Mouse (Mus musculus) CH12.LX (cell line): ENCODE results near the gene Mob1a. TPM values are rescaled to one million over a fixed set of nuclear protein-coding genes. Genes with fewer than 3 reads are reported as not detected.

ENCODE experiments used
- DNase-seq: peaks from one replicate; pipeline ENCODE4 v3.0.0-alpha.2; 2013; ENCODE audit errors: extremely low read depth
- H3K27ac ChIP-seq: 2 replicates; pipeline ENCODE4 v1.5.1; 2012; ENCODE audit warnings: low read depth, mild to moderate bottlenecking, control low read depth, moderate library complexity; ENCODE audit not compliant: insufficient read depth
- H3K27me3 ChIP-seq: replicated peaks from 2 replicates; pipeline ENCODE3; 2012; ENCODE audit warnings: inconsistent platforms
- H3K36me3 ChIP-seq, 2 experiments: replicated peaks in 1 of 2; 2 replicates each; pipeline versions ENCODE3 to v1.6.1; 2012; ENCODE audit warnings: inconsistent platforms in 1 of 2, low read length in 1 of 2, mild to moderate bottlenecking in 1 of 2, mixed read lengths in 1 of 2, moderate library complexity in 1 of 2; ENCODE audit not compliant: control insufficient read depth in 1 of 2, insufficient read depth in 1 of 2
- H3K4me1 ChIP-seq, 2 experiments: 2 replicates each; pipeline ENCODE4 v1.6.1; 2012; ENCODE audit warnings: inconsistent platforms in 1 of 2, moderate library complexity in 1 of 2; ENCODE audit not compliant: insufficient read depth in 2 of 2, control insufficient read depth in 1 of 2
- H3K4me2 ChIP-seq: 2 replicates; pipeline ENCODE4 v1.6.1; 2012; ENCODE audit warnings: low read depth, mild to moderate bottlenecking, control low read depth; ENCODE audit not compliant: poor library complexity, insufficient read depth, severe bottlenecking
- H3K4me3 ChIP-seq, 3 experiments: fragments of 150-350 bp in 1 of 3; sonication (generic) in 1 of 3; replicated peaks in 1 of 3; 2 replicates each; pipeline versions ENCODE3 to v1.5.1; 2011 to 2012; ENCODE audit warnings: low read depth in 2 of 3, low read length in 2 of 3, mild to moderate bottlenecking in 2 of 3, moderate library complexity in 2 of 3, control low read depth in 1 of 3, improper control_type of control experiment in 1 of 3, inconsistent platforms in 1 of 3, mixed read lengths in 1 of 3; ENCODE audit not compliant: poor library complexity in 1 of 3
- H3K79me2 ChIP-seq: replicated peaks from 2 replicates; pipeline ENCODE4 v1.6.1; 2012; ENCODE audit warnings: mild to moderate bottlenecking, moderate library complexity; ENCODE audit not compliant: control insufficient read depth, poor library complexity, insufficient read depth, severe bottlenecking; ENCODE audit errors: extremely low read depth
- H3K9ac ChIP-seq: 2 replicates; pipeline ENCODE4 v1.6.1; 2012; ENCODE audit warnings: low read depth, mild to moderate bottlenecking, control low read depth, moderate library complexity; ENCODE audit not compliant: insufficient read depth
- H3K9me3 ChIP-seq: replicated peaks from 2 replicates; pipeline ENCODE3; 2012; ENCODE audit warnings: low read length, inconsistent platforms, mixed read lengths
- BHLHE40 ChIP-seq: IDR thresholded peaks from 2 replicates; pipeline ENCODE4 v1.6.1; 2011; ENCODE audit warnings: mild to moderate bottlenecking, low read depth, low read length, improper control_type of control experiment
- CTCF ChIP-seq, 2 experiments: IDR thresholded peaks in 1 of 2; conservative IDR thresholded peaks in 1 of 2; 2 replicates each; pipeline ENCODE4 v1.5.1; 2011 to 2012; ENCODE audit warnings: low read depth in 2 of 2, low read length in 2 of 2, improper control_type of control experiment in 1 of 2, inconsistent platforms in 1 of 2, mild to moderate bottlenecking in 1 of 2, moderate library complexity in 1 of 2
- ELF1 ChIP-seq: IDR thresholded peaks from 2 replicates; pipeline ENCODE4 v1.6.1; 2014; ENCODE audit warnings: low read depth, mild to moderate bottlenecking, inconsistent platforms, low read length, improper control_type of control experiment
- GABPA ChIP-seq: IDR thresholded peaks from 2 replicates; pipeline ENCODE4 v1.6.1; 2012; ENCODE audit warnings: low read depth, low read length, improper control_type of control experiment, inconsistent platforms; ENCODE audit not compliant: insufficient replicate concordance
- HCFC1 ChIP-seq: IDR thresholded peaks from 2 replicates; pipeline ENCODE4 v1.6.1; 2012; ENCODE audit warnings: low read depth, mild to moderate bottlenecking, inconsistent platforms, low read length, improper control_type of control experiment
- JUN ChIP-seq: IDR thresholded peaks from 2 replicates; pipeline ENCODE4 v1.6.1; 2011; ENCODE audit warnings: low read depth, mild to moderate bottlenecking, low read length, improper control_type of control experiment, moderate library complexity; ENCODE audit not compliant: insufficient read depth
- MAFK ChIP-seq: IDR thresholded peaks from 2 replicates; pipeline ENCODE4 v1.6.1; 2011; ENCODE audit warnings: low read length, improper control_type of control experiment; ENCODE audit not compliant: insufficient replicate concordance
- MAX ChIP-seq: IDR thresholded peaks from 2 replicates; pipeline ENCODE4 v1.6.1; 2011; ENCODE audit warnings: low read length, improper control_type of control experiment
- MAZ ChIP-seq: IDR thresholded peaks from 2 replicates; pipeline ENCODE4 v1.6.1; 2012; ENCODE audit warnings: low read depth, mild to moderate bottlenecking, inconsistent platforms, low read length, improper control_type of control experiment, moderate library complexity
- MEF2A ChIP-seq: IDR thresholded peaks from 2 replicates; pipeline ENCODE4 v1.6.1; 2014; ENCODE audit warnings: low read depth, mild to moderate bottlenecking, inconsistent platforms, low read length, improper control_type of control experiment, borderline replicate concordance
- NELFE ChIP-seq: IDR thresholded peaks from 2 replicates; pipeline ENCODE4 v1.6.1; 2011; ENCODE audit warnings: low read depth, low read length, improper control_type of control experiment
- PAX5 ChIP-seq: IDR thresholded peaks from 2 replicates; pipeline ENCODE4 v1.6.1; 2012; ENCODE audit warnings: low read length, inconsistent platforms, mixed read lengths
- POLR2A ChIP-seq: IDR thresholded peaks from 2 replicates; pipeline ENCODE4 v1.6.1; 2011; ENCODE audit warnings: low read depth, mild to moderate bottlenecking, improper control_type of control experiment, low read length
- POLR2AphosphoS2 ChIP-seq: IDR thresholded peaks from 2 replicates; pipeline ENCODE4 v1.6.1; 2011; ENCODE audit warnings: low read depth, low read length, improper control_type of control experiment
- RAD21 ChIP-seq: IDR thresholded peaks from 2 replicates; pipeline ENCODE4 v1.6.1; 2011; ENCODE audit warnings: low read depth, mild to moderate bottlenecking, low read length, improper control_type of control experiment, moderate library complexity
- RCOR1 ChIP-seq: conservative IDR thresholded peaks from 2 replicates; pipeline ENCODE4 v1.6.1; 2012; ENCODE audit warnings: low read depth, mild to moderate bottlenecking, inconsistent platforms, low read length, improper control_type of control experiment
- SIN3A ChIP-seq: IDR thresholded peaks from 2 replicates; pipeline ENCODE4 v1.6.1; 2012; ENCODE audit warnings: low read length, improper control_type of control experiment, inconsistent platforms
- SMC3 ChIP-seq: IDR thresholded peaks from 2 replicates; pipeline ENCODE4 v1.6.1; 2011; ENCODE audit warnings: low read depth, low read length, improper control_type of control experiment
- TBP ChIP-seq: conservative IDR thresholded peaks from 2 replicates; pipeline ENCODE4 v1.6.1; 2011; ENCODE audit warnings: low read depth, low read length, improper control_type of control experiment
- USF1 ChIP-seq: IDR thresholded peaks from 2 replicates; pipeline ENCODE4 v1.6.1; 2014; ENCODE audit warnings: low read depth, mild to moderate bottlenecking, inconsistent platforms, low read length, improper control_type of control experiment
- USF2 ChIP-seq: conservative IDR thresholded peaks from 2 replicates; pipeline ENCODE4 v1.6.1; 2011; ENCODE audit warnings: low read depth, low read length, improper control_type of control experiment
- ZMIZ1 ChIP-seq: IDR thresholded peaks from 2 replicates; pipeline ENCODE4 v1.6.1; 2012; ENCODE audit warnings: low read depth, mild to moderate bottlenecking, inconsistent platforms, low read length, improper control_type of control experiment
- ZNF384 ChIP-seq: IDR thresholded peaks from 2 replicates; pipeline ENCODE4 v1.6.1; 2012; ENCODE audit warnings: low read depth, low read length, improper control_type of control experiment, inconsistent platforms
- dilution Hi-C: fragments of 300-500 bp; cut with MboI; formaldehyde crosslinking; loops from 2 replicates; pipeline ENCODE4 v1.14.3; 2020; ENCODE audit warnings: low sequenced_read_pairs; ENCODE audit not compliant: extremely low pct_unique_long_range_greater_than_20kb, extremely low pct_ligation_motif_present
- in situ Hi-C: fragments of 300-500 bp; cut with MboI; formaldehyde crosslinking; loops from 3 replicates; pipeline ENCODE4 v1.14.3; 2019; ENCODE audit warnings: low sequenced_read_pairs, low pct_ligation_motif_present, low pct_unique_long_range_greater_than_20kb, mixed read lengths
- polyA plus RNA-seq: library from polyadenylated mRNA; unstranded; fragments of >175 nt; gene quantifications from 2 replicates; pipeline ENCODE4 v1.2.1, GENCODE M21; 2012; ENCODE audit warnings: low read depth; ENCODE audit not compliant: insufficient read length
- total RNA-seq, 2 experiments: library from RNA; depleted of rRNA; stranded (reverse); fragments of 300-350 nt in 1 of 2; fragments of >200 nt in 1 of 2; gene quantifications; 2 replicates each; pipeline ENCODE4 v1.2.3; 2012 to 2014

The Mob1a gene
- total and polyA plus RNA-seq, 3 experiments: 82.6 to 182 (median 99.8) TPM

GRCm38 (mm10) chr6:83385569-83386090 lies 59.8 kb downstream of the Mob1a start:
- 0 out of 2 replicates have a peak, but pooled peaks cover 4% of the 10 kb centered on the region for H3K79me2 ChIP-seq
- H3K36me3 ChIP-seq: peaks cover 26 to 87% of the 10 kb centered on the region in 2 experiments
- H3K4me1 ChIP-seq: peaks cover 0 to 12% of the 10 kb centered on the region in 2 experiments; a peak in 2 of 4 replicates
- no peak overlapping the region for H3K4me3 ChIP-seq
- H3K27ac ChIP-seq: no peak overlapping the region
- H3K27me3 ChIP-seq: no peaks in the 10 kb centered on the region
- no peak overlapping the region for H3K9ac ChIP-seq
- in situ Hi-C loops (no loop called here), dilution Hi-C loops (no loop called here)
- no peak for DNase-seq
- H3K9me3 ChIP-seq: peaks cover 6% of the 10 kb centered on the region
- H3K4me2 ChIP-seq: no peak overlapping the region
- TF ChIP-seq USF1 (no peak), ZMIZ1 (no peak), MEF2A (no peak), ELF1 (no peak), PAX5 (no peak), CTCF (conservative IDR thresholded peaks at IDR 0.05 in 1 of 2, IDR thresholded peaks at IDR 0.05 in 1 of 2; ENCODE audit: low read depth in 2 of 2, low read length in 2 of 2) (no peak), MAZ (no peak), ZNF384 (no peak), RCOR1 (no peak), BHLHE40 (no peak), MAFK (no peak), POLR2AphosphoS2 (no peak), JUN (no peak), RAD21 (no peak), GABPA (no peak), POLR2A (no peak), NELFE (no peak)

GRCm38 (mm10) chr6:83392166-83392780 lies 66.5 kb downstream of the Mob1a start:
- dilution Hi-C loops (no loop called here), in situ Hi-C loops (no loop called here)
- Histone ChIP-seq H3K4me2 (no peak overlapping the region), H3K36me3 (peaks cover 21 to 90% of the 10 kb centered on the region in 2 experiments), H3K9me3 (no peaks in the 10 kb centered on the region), H3K27ac (no peak overlapping the region), H3K4me3 (no peak overlapping the region), H3K9ac (no peak overlapping the region), H3K4me1 (peaks cover 0 to 3% of the 10 kb centered on the region in 2 experiments; a peak in 1 of 4 replicates), H3K27me3 (no peaks in the 10 kb centered on the region), H3K79me2 (0 out of 2 replicates have a peak, but pooled peaks cover 4% of the 10 kb centered on the region)
- no peak for DNase-seq
- TF ChIP-seq MAX: no peak
- no peak for TF ChIP-seq SIN3A
- TF ChIP-seq USF2: no peak
- no peak for TF ChIP-seq TBP
- no peak for TF ChIP-seq JUN
- no peak for TF ChIP-seq SMC3
- no peak for TF ChIP-seq HCFC1
- TF ChIP-seq, all 38 proteins: peak for 0

Other genes starting within 250 kb of the Mob1a start
- 14.5 and 16.6 TPM in 2 replicates for gene Pcgf1, start 248.1 kb upstream of the Mob1a start, total RNA-seq (2012; rRNA removed)
- 12.5 and 13.7 TPM in 2 replicates for gene Pcgf1, start 248.1 kb upstream of the Mob1a start, total RNA-seq (2014; rRNA removed)
- 12.4 and 15.0 TPM in 2 replicates for gene Pcgf1, start 248.1 kb upstream of the Mob1a start, polyA plus RNA-seq
- 0.80 TPM in 1 of 2 replicates, not detected in the other for gene Lbx2, start 239.6 kb upstream of the Mob1a start, total RNA-seq (2012; rRNA removed)
- gene Lbx2, start 239.6 kb upstream of the Mob1a start, total RNA-seq (2014; rRNA removed): 0.86 TPM in 1 of 2 replicates, not detected in the other
- gene Lbx2, start 239.6 kb upstream of the Mob1a start, polyA plus RNA-seq: 1.2 and 1.7 TPM in 2 replicates
- 3.1 and 3.2 TPM in 2 replicates for gene Ccdc142, start 224.4 kb upstream of the Mob1a start, total RNA-seq (2012; rRNA removed)
- 0.38 and 0.59 TPM in 2 replicates for gene Ccdc142, start 224.4 kb upstream of the Mob1a start, total RNA-seq (2014; rRNA removed)
- 1.1 and 1.7 TPM in 2 replicates for gene Ccdc142, start 224.4 kb upstream of the Mob1a start, polyA plus RNA-seq
- gene Gm42688, start 224.4 kb upstream of the Mob1a start, total RNA-seq (2012; rRNA removed): 1.3 and 2.1 TPM in 2 replicates
- 1.2 TPM in 2 replicates for gene Gm42688, start 224.4 kb upstream of the Mob1a start, total RNA-seq (2014; rRNA removed)
- gene Gm42688, start 224.4 kb upstream of the Mob1a start, polyA plus RNA-seq: 1.6 and 2.0 TPM in 2 replicates
- gene Mrpl53, start 217.0 kb upstream of the Mob1a start, total RNA-seq (2012; rRNA removed): 74.0 and 83.3 TPM in 2 replicates
- gene Mrpl53, start 217.0 kb upstream of the Mob1a start, total RNA-seq (2014; rRNA removed): 52.2 and 54.2 TPM in 2 replicates
- 52.9 and 55.5 TPM in 2 replicates for gene Mrpl53, start 217.0 kb upstream of the Mob1a start, polyA plus RNA-seq
- 78.9 and 104 TPM in 2 replicates for gene Mogs, start 210.5 kb upstream of the Mob1a start, total RNA-seq (2012; rRNA removed)
- gene Mogs, start 210.5 kb upstream of the Mob1a start, total RNA-seq (2014; rRNA removed): 77.3 and 78.4 TPM in 2 replicates
- gene Mogs, start 210.5 kb upstream of the Mob1a start, polyA plus RNA-seq: 53.0 and 57.2 TPM in 2 replicates
- 20.4 and 24.1 TPM in 2 replicates for gene Wbp1, start 204.5 kb upstream of the Mob1a start, total RNA-seq (2012; rRNA removed)
- 23.1 and 27.5 TPM in 2 replicates for gene Wbp1, start 204.5 kb upstream of the Mob1a start, total RNA-seq (2014; rRNA removed)
- 16.6 and 19.3 TPM in 2 replicates for gene Wbp1, start 204.5 kb upstream of the Mob1a start, polyA plus RNA-seq
- gene Ino80b, start 200.6 kb upstream of the Mob1a start, total RNA-seq (2012; rRNA removed): 26.1 and 26.9 TPM in 2 replicates
- gene Ino80b, start 200.6 kb upstream of the Mob1a start, total RNA-seq (2014; rRNA removed): 14.9 and 15.4 TPM in 2 replicates
- gene Ino80b, start 200.6 kb upstream of the Mob1a start, polyA plus RNA-seq: 30.4 and 34.2 TPM in 2 replicates
- gene Rtkn, start 190.6 kb upstream of the Mob1a start, total RNA-seq (2012; rRNA removed): 0.59 and 0.68 TPM in 2 replicates
- 0.54 and 1.3 TPM in 2 replicates for gene Rtkn, start 190.6 kb upstream of the Mob1a start, total RNA-seq (2014; rRNA removed)
- gene Rtkn, start 190.6 kb upstream of the Mob1a start, polyA plus RNA-seq: 0.47 and 0.78 TPM in 2 replicates
- 4.7 and 10.3 TPM in 2 replicates for gene Wdr54, start 169.6 kb upstream of the Mob1a start, total RNA-seq (2012; rRNA removed)
- gene Wdr54, start 169.6 kb upstream of the Mob1a start, total RNA-seq (2014; rRNA removed): 4.9 and 7.8 TPM in 2 replicates
- 1.7 and 1.9 TPM in 2 replicates for gene Wdr54, start 169.6 kb upstream of the Mob1a start, polyA plus RNA-seq
- 0.34 and 0.38 TPM in 2 replicates for gene 1700003E16Rik, start 169.6 kb upstream of the Mob1a start, total RNA-seq (2012; rRNA removed)
- gene 1700003E16Rik, start 169.6 kb upstream of the Mob1a start, total RNA-seq (2014; rRNA removed): not detected in 2 replicates
- 0.23 and 0.25 TPM in 2 replicates for gene 1700003E16Rik, start 169.6 kb upstream of the Mob1a start, polyA plus RNA-seq
- gene Dctn1, start 160.1 kb upstream of the Mob1a start, total RNA-seq (2012; rRNA removed): 17.8 and 19.8 TPM in 2 replicates
- gene Dctn1, start 160.1 kb upstream of the Mob1a start, total RNA-seq (2014; rRNA removed): 12.2 and 12.8 TPM in 2 replicates
- gene Dctn1, start 160.1 kb upstream of the Mob1a start, polyA plus RNA-seq: 36.4 and 37.3 TPM in 2 replicates
- gene Slc4a5, start 106.2 kb upstream of the Mob1a start, total RNA-seq (2012; rRNA removed): 0.13 and 0.38 TPM in 2 replicates
- gene Slc4a5, start 106.2 kb upstream of the Mob1a start, total RNA-seq (2014; rRNA removed): not detected in 2 replicates
- gene Slc4a5, start 106.2 kb upstream of the Mob1a start, polyA plus RNA-seq: 0.21 TPM in 1 of 2 replicates, not detected in the other
- 227 and 351 TPM in 2 replicates for gene Mthfd2, start 108 bp upstream of the Mob1a start, total RNA-seq (2012; rRNA removed)
- 281 and 286 TPM in 2 replicates for gene Mthfd2, start 108 bp upstream of the Mob1a start, total RNA-seq (2014; rRNA removed)
- gene Mthfd2, start 108 bp upstream of the Mob1a start, polyA plus RNA-seq: 317 and 327 TPM in 2 replicates
- 35.3 and 38.1 TPM in 2 replicates for gene Bola3, start 23.1 kb downstream of the Mob1a start, total RNA-seq (2012; rRNA removed)
- gene Bola3, start 23.1 kb downstream of the Mob1a start, total RNA-seq (2014; rRNA removed): 53.6 and 60.5 TPM in 2 replicates
- gene Bola3, start 23.1 kb downstream of the Mob1a start, polyA plus RNA-seq: 190 and 223 TPM in 2 replicates
- 5.6 and 8.2 TPM in 2 replicates for gene Tet3, start 133.1 kb downstream of the Mob1a start, total RNA-seq (2012; rRNA removed)
- gene Tet3, start 133.1 kb downstream of the Mob1a start, total RNA-seq (2014; rRNA removed): 2.2 and 3.2 TPM in 2 replicates
- gene Tet3, start 133.1 kb downstream of the Mob1a start, polyA plus RNA-seq: 6.4 and 10.0 TPM in 2 replicates
- gene Dguok, start 181.0 kb downstream of the Mob1a start, total RNA-seq (2012; rRNA removed): 11.1 and 11.5 TPM in 2 replicates
- 14.6 and 16.7 TPM in 2 replicates for gene Dguok, start 181.0 kb downstream of the Mob1a start, total RNA-seq (2014; rRNA removed)
- 8.0 and 8.7 TPM in 2 replicates for gene Dguok, start 181.0 kb downstream of the Mob1a start, polyA plus RNA-seq
- gene Actg2, start 210.2 kb downstream of the Mob1a start, total RNA-seq (2012; rRNA removed): 0.84 and 1.1 TPM in 2 replicates
- 1.6 and 1.8 TPM in 2 replicates for gene Actg2, start 210.2 kb downstream of the Mob1a start, total RNA-seq (2014; rRNA removed)
- 4.0 and 5.6 TPM in 2 replicates for gene Actg2, start 210.2 kb downstream of the Mob1a start, polyA plus RNA-seq
- gene Stambp, start 246.7 kb downstream of the Mob1a start, total RNA-seq (2012; rRNA removed): 4.2 and 4.6 TPM in 2 replicates
- 3.3 and 4.1 TPM in 2 replicates for gene Stambp, start 246.7 kb downstream of the Mob1a start, total RNA-seq (2014; rRNA removed)
- 10.2 and 11.4 TPM in 2 replicates for gene Stambp, start 246.7 kb downstream of the Mob1a start, polyA plus RNA-seq